Mouse (Mus musculus) liver, embryonic 12.5 days (tissue): ENCODE data around the gene Epb41. TPM values are rescaled to one million over a fixed set of nuclear protein-coding genes. Genes with fewer than 3 reads are reported as not detected.

Source experiments
- ATAC-seq: fragments of 200-750 bp; cut with Nextera tagmentation; 2 replicates; pipeline ENCODE4 v1.8.0; 2017; ENCODE audit warnings: moderate number of reproducible peaks, mild to moderate bottlenecking, moderate library complexity
- H3K27ac ChIP-seq: fragments of 300-500 bp; sonication (generic); 2 replicates; pipeline ENCODE4 v1.5.1; 2016; ENCODE audit warnings: mild to moderate bottlenecking
- H3K27me3 ChIP-seq: fragments of 300-500 bp; sonication (generic); replicated peaks from 2 replicates; pipeline ENCODE4 v1.6.1; 2016; ENCODE audit warnings: mild to moderate bottlenecking, moderate library complexity
- H3K36me3 ChIP-seq: fragments of 300-500 bp; sonication (generic); 2 replicates; pipeline ENCODE4 v1.6.1; 2016; ENCODE audit warnings: mild to moderate bottlenecking, moderate library complexity
- H3K4me1 ChIP-seq: fragments of 300-500 bp; sonication (generic); 2 replicates; pipeline ENCODE4 v1.6.1; 2016
- H3K4me2 ChIP-seq: fragments of 300-500 bp; sonication (generic); 2 replicates; pipeline ENCODE4 v1.6.1; 2016; ENCODE audit warnings: mild to moderate bottlenecking, moderate library complexity
- H3K4me3 ChIP-seq: fragments of 300-500 bp; sonication (generic); 2 replicates; pipeline ENCODE4 v1.5.1; 2016; ENCODE audit warnings: mild to moderate bottlenecking, moderate library complexity
- H3K9ac ChIP-seq: fragments of 300-500 bp; sonication (generic); 2 replicates; pipeline ENCODE4 v1.6.1; 2016; ENCODE audit warnings: mild to moderate bottlenecking, moderate library complexity
- H3K9me3 ChIP-seq: fragments of 300-500 bp; sonication (generic); replicated peaks from 2 replicates; pipeline ENCODE4 v1.6.1; 2016; ENCODE audit warnings: mild to moderate bottlenecking, moderate library complexity
- WGBS: fragments of 180-500 bp; shearing (Covaris S2); methylation state at CpG from one replicate; pipeline ENCODE4 v1.1.7; 2016; ENCODE audit not compliant: insufficient replicate concordance; 5-methylcytosine and 5-hydroxymethylcytosine counted together
- polyA plus RNA-seq: library from polyadenylated mRNA; unstranded; fragments of >200 nt; fragmentation: Nextera tagmentation; extraction: Ambion mirVana; gene quantifications from 2 replicates; pipeline ENCODE4 v1.2.1, GENCODE M21; 2016

Epb41 gene
- polyA plus RNA-seq, 1 experiment from 2014 or later, result 177 TPM

GRCm38 (mm10) chr4:131921461-131922346 lies 153.4 kb downstream of the Epb41 start, which contains the start of gene Tmem200b:
TSS of gene Tmem200b (plus strand) at chr4:131921771.
- Histone ChIP-seq H3K9me3 (no peaks in the 10 kb centered on the region), H3K9ac (peak within 1 kb of the TSS; percentile 57), H3K36me3 (peaks cover 47% of the 10 kb centered on the region), H3K4me2 (peak within 1 kb of the TSS; percentile 70), H3K27ac (peak within 1 kb of the TSS; percentile 59), H3K27me3 (peaks cover 88% of the 10 kb centered on the region), H3K4me1 (peaks cover 50% of the 10 kb centered on the region), H3K4me3 (peak within 1 kb of the TSS; percentile 58)
- 2% methylated on average over 122 of the region's 130 CpGs for WGBS
- ATAC-seq, result 0 out of 2 replicates have a peak, but pooled peaks have one; percentile 33

GRCm38 (mm10) chr4:131920595-131921351 lies 154.3 kb downstream of the Epb41 start:
- Histone ChIP-seq H3K4me2 (peak overlapping the region; percentile 70), H3K27me3 (peaks cover 97% of the 10 kb centered on the region), H3K36me3 (peaks cover 38% of the 10 kb centered on the region), H3K4me3 (peak overlapping the region; percentile 58), H3K9me3 (no peaks in the 10 kb centered on the region), H3K4me1 (peaks cover 55% of the 10 kb centered on the region), H3K9ac (peak overlapping the region; percentile 57), H3K27ac (peak overlapping the region; percentile 59)
- ATAC-seq, result no peak
- 2% methylated on average over 63 of the region's 76 CpGs for WGBS

DNA sequence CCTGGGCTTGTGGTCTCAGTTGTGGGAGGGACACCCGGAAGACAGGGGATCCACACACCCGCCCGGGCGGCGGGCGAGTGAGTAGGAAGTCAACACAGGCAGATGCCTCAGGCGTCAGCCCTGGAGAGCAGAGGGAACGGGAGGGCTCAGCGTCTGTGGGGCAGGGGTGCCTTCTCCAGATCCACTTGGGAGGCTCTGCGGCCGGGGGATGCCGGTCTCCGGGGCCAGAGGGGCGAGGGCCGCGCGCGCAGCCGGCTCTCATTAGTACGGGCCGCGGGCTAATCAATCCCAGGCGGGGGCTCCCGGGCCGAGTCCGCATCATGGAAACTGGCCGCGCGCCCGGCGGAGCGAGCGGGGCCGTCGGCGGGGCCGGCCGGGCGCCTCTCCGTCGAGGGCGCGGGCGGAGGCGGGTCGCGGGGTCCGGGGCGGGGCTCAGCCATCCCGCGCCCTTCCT lies 155.0 kb downstream of the Epb41 start:
- Histone ChIP-seq H3K36me3 (peaks cover 32% of the 10 kb centered on the region), H3K27me3 (peaks cover 100% of the 10 kb centered on the region), H3K27ac (peak overlapping the region; percentile 59; the same call in 1 of the 2 replicates), H3K9ac (peak overlapping the region; percentile 57), H3K4me3 (peak overlapping the region; percentile 58), H3K9me3 (no peaks in the 10 kb centered on the region), H3K4me2 (peak overlapping the region; percentile 70), H3K4me1 (peaks cover 60% of the 10 kb centered on the region)
- 3% methylated on average over 45 of the region's 51 CpGs for WGBS
- no peak for ATAC-seq

DNA sequence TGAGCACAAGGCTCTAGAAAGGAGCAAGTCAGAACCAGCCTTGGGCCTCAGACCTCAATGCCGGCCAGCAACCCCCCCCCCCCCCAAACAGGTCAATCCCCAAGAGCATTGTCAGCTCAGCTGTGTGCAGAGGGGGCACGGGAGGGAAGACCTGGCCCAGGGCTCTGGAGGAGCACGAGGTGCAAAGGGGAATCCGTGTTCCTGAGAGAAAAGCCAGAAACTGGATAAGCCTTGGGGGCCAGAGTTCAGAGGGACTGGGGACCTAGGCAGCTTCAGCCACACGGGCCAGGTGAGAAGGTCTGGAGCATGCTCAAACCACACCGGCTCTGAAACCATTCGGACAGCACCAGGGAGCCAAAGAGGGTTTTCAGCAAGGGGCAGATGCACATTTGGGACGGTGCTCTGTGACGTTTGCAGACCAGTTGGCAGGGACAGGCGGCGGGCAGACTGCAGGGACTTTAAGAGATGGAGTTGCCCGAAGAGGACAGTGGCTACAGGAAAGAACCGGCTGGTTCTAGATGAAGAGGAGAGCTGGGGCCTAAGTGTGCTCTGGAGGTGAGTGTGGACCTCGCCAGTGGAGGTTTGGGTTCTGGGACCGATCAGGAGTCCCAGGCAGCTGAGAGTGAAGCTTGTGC lies 155.5 kb downstream of the Epb41 start:
- Histone ChIP-seq H3K27ac (peak overlapping the region; percentile 59; the same call in 1 of the 2 replicates), H3K9me3 (no peaks in the 10 kb centered on the region), H3K9ac (no peak overlapping the region), H3K27me3 (peaks cover 100% of the 10 kb centered on the region), H3K4me2 (peak overlapping the region; percentile 70), H3K4me3 (peak overlapping the region; percentile 58; the same call in 1 of the 2 replicates), H3K36me3 (peaks cover 26% of the 10 kb centered on the region), H3K4me1 (peaks cover 60% of the 10 kb centered on the region)
- WGBS, result 18% methylated on average over 15 of the region's 15 CpGs
- ATAC-seq, result no peak

GRCm38 (mm10) chr4:131918711-131919500 lies 156.2 kb downstream of the Epb41 start:
- peak; percentile 14; the same call in 1 of the 2 replicates for ATAC-seq
- Histone ChIP-seq H3K9me3 (no peaks in the 10 kb centered on the region), H3K4me1 (peaks cover 60% of the 10 kb centered on the region), H3K4me3 (no peak overlapping the region), H3K4me2 (peak overlapping the region; percentile 8; the same call in 1 of the 2 replicates), H3K27me3 (peaks cover 100% of the 10 kb centered on the region), H3K27ac (no peak overlapping the region), H3K9ac (no peak overlapping the region), H3K36me3 (peaks cover 19% of the 10 kb centered on the region)
- WGBS, result 19% methylated on average over 15 of the region's 15 CpGs

- peaks cover 12% of the 10 kb centered on the region for H3K36me3 ChIP-seq
- peak overlapping the region; percentile 8; the same call in 1 of the 2 replicates for H3K4me2 ChIP-seq
- H3K27me3 ChIP-seq, result peaks cover 100% of the 10 kb centered on the region
- H3K4me3 ChIP-seq, result no peak overlapping the region
- WGBS, result 71% methylated on average over 7 of the region's 7 CpGs
- no peaks in the 10 kb centered on the region for H3K9me3 ChIP-seq
- no peak for ATAC-seq
- H3K4me1 ChIP-seq, result peaks cover 60% of the 10 kb centered on the region
- no peak overlapping the region for H3K27ac ChIP-seq
- H3K9ac ChIP-seq, result no peak overlapping the region
These were observed 157.0 kb downstream of the Epb41 start for GRCm38 (mm10) chr4:131918026-131918533.

- Histone ChIP-seq H3K36me3 (0 out of 2 replicates have a peak, but pooled peaks cover 3% of the 10 kb centered on the region), H3K9me3 (no peaks in the 10 kb centered on the region), H3K27me3 (peaks cover 100% of the 10 kb centered on the region), H3K4me3 (no peak overlapping the region), H3K9ac (no peak overlapping the region), H3K4me1 (peaks cover 50% of the 10 kb centered on the region), H3K27ac (no peak overlapping the region), H3K4me2 (no peak overlapping the region)
- WGBS, result 55% methylated on average over 10 of the region's 10 CpGs
- no peak for ATAC-seq
These were observed 158.0 kb downstream of the Epb41 start for GRCm38 (mm10) chr4:131917010-131917555.

DNA sequence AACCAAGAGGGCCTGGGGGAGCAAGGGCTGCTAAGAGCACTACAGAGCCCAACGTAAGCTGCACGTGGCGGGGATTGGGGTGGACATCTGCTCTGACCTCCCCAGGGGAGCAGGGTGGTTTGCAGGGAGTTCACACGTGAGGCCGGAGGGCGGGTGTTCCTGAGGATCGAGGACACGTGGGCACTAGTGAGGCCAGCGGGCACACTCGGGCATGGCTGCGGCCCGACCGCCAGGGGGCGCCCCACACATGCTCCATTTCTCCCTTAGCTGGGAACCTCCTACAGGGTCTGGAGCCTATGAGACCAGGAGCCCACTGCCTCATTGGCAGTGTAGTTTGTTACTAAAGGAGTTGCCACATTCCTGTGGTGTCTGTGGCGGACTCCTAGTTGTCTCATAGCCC lies 158.7 kb downstream of the Epb41 start:
- Histone ChIP-seq H3K27ac (no peak overlapping the region), H3K36me3 (0 out of 2 replicates have a peak, but pooled peaks cover 3% of the 10 kb centered on the region), H3K4me1 (peaks cover 43% of the 10 kb centered on the region), H3K4me2 (peak overlapping the region; percentile 20; the same call in 1 of the 2 replicates), H3K9me3 (no peaks in the 10 kb centered on the region), H3K27me3 (peaks cover 100% of the 10 kb centered on the region), H3K9ac (no peak overlapping the region), H3K4me3 (peak overlapping the region; percentile 0; the same call in 1 of the 2 replicates)
- 7% methylated on average over 15 of the region's 15 CpGs for whole genome bisulfite sequencing
- ATAC-seq, result peak; percentile 52

DNA sequence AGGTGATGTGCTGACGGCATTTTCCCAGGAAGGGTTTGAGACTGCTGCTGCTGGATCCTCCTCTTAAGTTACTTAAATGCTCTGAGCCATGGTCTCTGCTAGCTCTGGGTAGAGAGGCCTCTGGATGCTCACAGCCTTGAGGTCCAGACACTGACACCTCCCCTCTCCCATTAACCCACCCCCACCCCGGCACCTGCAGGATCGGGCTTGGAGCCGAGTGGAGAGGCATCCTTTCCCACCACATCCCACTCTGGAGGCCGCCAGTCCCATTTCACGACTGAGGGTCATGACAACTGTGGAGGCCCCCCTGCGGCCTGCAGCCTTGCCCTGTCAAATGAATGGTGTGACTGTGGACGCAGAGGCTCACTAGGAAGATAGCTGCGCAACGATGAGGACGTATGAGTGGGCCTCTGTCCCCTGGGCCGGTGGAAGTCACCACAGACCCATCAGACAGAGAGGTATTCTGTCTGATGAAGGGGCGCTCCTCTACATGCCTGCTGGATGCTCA lies 159.2 kb downstream of the Epb41 start:
- no peak for ATAC-seq
- Histone ChIP-seq H3K4me1 (peaks cover 42% of the 10 kb centered on the region), H3K36me3 (0 out of 2 replicates have a peak, but pooled peaks cover 3% of the 10 kb centered on the region), H3K27ac (no peak overlapping the region), H3K9me3 (no peaks in the 10 kb centered on the region), H3K4me2 (peak overlapping the region; percentile 20; the same call in 1 of the 2 replicates), H3K27me3 (peaks cover 100% of the 10 kb centered on the region), H3K9ac (no peak overlapping the region), H3K4me3 (peak overlapping the region; percentile 0; the same call in 1 of the 2 replicates)
- 29% methylated on average over 13 of the region's 13 CpGs for WGBS

DNA sequence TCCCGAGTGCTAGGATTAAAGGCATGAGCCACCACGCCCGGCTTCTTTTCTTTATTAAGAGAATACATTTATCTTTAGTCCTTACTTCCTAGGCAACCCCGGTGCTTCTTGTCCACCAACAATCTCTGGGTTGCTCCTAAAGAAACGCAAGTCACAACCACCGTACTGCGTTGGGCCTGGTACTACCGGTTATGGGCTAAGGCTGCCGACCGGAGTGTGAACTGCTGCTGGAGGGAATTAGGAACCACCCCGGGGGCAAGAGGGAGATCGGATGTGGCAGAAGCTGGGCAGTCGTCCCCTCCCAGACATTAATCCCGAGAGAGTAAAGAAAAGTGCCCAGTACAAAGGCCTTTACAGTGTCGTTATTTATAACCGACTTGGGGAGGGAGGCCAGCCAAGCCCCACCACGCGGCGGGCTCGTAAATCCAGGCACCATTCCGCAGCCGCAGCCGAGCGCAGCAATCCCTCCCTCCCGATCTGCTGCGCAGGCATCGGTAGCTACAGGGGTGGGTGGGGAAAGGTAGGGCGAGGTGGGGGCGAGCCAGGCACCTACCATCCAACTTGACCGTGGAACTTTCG lies 160.1 kb downstream of the Epb41 start:
- no peak for ATAC-seq
- Histone ChIP-seq H3K36me3 (0 out of 2 replicates have a peak, but pooled peaks cover 2% of the 10 kb centered on the region), H3K9ac (no peak overlapping the region), H3K27ac (no peak overlapping the region), H3K4me2 (peak overlapping the region; percentile 45), H3K27me3 (peaks cover 99% of the 10 kb centered on the region), H3K9me3 (no peaks in the 10 kb centered on the region), H3K4me1 (peaks cover 42% of the 10 kb centered on the region), H3K4me3 (peak overlapping the region; percentile 8; the same call in 1 of the 2 replicates)
- 5% methylated on average over 31 of the region's 31 CpGs for WGBS
